Mouse (Mus musculus) erythroid progenitor cell, adult 5-6 weeks (primary cell): ENCODE data around the gene 3300002I08Rik. TPM values are rescaled to one million over a fixed set of nuclear protein-coding genes. Genes with fewer than 3 reads are reported as not detected.
"Not testable (repeated sequence)": the region's sequence is repeated elsewhere in the genome, so short reads cannot be mapped to it uniquely, and the experiment has no call there.

Experiments used
- ATAC-seq: replicated peaks from 2 replicates; pipeline ENCODE4 v1.8.0; 2016; ENCODE audit warnings: moderate number of reproducible peaks, mild to moderate bottlenecking, moderate TSS enrichment, inconsistent platforms; ENCODE audit not compliant: poor library complexity, low FRiP score, severe bottlenecking
- total RNA-seq, 2 experiments: library from RNA; stranded (forward) in 1 of 2; stranded (reverse) in 1 of 2; fragments of 150-400 nt in 1 of 2; fragments of 186-747, 209-891 nt in 1 of 2; gene quantifications; 2 replicates each; pipeline versions ENCODE4 v1.2.3 to v1.2.4; 2015 to 2017; ENCODE audit warnings: low replicate concordance in 2 of 2

The 3300002I08Rik gene
- not detected in 2 replicates for total RNA-seq (2015; ENCODE audit: low replicate concordance)
- not detected in 2 replicates for total RNA-seq (2017; ENCODE audit: low replicate concordance)

- ATAC-seq = not testable (repeated sequence)
Measured at GRCm38 (mm10) chr2:150362113-150362877, at the start of gene 3300002I08Rik. Gene 3300002I08Rik, minus strand, starts transcription at chr2:150362765.

- ATAC-seq = not testable (repeated sequence)
Measured at GRCm38 (mm10) chr2:150412146-150412545, 49.6 kb upstream of the 3300002I08Rik start.

DNA sequence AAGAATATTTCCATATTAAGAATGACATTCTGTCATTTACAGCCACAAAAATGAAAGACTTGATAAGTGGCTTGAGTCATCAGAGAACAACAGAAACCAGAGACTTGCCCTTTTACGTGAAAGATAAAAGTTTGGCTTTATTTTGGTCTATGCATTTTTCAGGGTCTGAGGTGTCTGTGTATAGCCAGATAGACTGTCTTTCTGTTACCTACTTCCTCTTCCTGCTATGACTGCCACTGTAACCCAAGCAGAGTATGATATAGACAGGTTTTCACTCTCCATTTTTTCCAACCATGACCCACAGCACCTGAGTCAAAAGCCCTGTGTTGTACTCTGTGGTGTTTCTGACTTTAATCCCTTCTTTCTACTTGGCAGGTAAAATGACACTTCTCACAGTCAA is 27.6 kb upstream of the 3300002I08Rik start:
- no peak for ATAC-seq

- ATAC-seq = peak; percentile 63
Measured at GRCm38 (mm10) chr2:150385553-150386106, 23.1 kb upstream of the 3300002I08Rik start.

DNA sequence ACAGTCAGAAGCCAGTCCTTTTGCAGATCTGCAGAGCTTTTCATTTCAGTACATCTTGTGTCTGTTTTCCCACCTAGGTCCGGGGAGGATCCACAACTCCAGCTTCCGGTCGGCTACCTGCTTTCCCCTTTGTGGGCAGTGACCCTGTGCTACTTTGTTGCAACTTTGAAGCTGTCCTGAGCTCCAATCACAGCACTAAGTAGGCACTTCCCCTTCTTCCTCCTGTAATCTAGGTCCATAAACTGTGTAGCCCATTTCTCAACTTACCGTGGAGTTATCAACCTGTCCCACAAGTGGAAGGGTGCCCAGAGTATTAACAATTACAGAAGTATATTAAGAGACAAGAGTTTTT is 289 bp upstream of the 3300002I08Rik start:
- ATAC-seq = no peak

DNA sequence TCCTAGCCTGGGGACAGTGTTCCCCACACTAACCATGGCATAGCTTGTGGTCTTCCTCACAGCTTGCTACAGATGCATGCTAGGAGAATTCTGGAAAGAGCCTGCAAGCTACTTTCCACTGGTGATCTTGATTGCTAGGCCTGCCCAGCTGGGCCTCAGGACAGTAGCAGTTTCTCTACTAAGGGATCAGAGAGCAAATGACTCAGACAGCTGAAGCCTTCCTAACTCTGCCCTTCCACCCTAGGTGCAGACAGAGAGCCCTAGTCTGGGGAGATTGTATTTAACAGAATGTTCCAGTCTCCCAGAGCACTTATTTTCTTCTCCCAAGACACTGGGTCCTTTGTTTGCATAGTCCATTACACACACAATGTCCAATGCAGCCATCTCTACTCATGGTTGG is 5.4 kb downstream of the 3300002I08Rik start:
- not testable (repeated sequence) for ATAC-seq

DNA sequence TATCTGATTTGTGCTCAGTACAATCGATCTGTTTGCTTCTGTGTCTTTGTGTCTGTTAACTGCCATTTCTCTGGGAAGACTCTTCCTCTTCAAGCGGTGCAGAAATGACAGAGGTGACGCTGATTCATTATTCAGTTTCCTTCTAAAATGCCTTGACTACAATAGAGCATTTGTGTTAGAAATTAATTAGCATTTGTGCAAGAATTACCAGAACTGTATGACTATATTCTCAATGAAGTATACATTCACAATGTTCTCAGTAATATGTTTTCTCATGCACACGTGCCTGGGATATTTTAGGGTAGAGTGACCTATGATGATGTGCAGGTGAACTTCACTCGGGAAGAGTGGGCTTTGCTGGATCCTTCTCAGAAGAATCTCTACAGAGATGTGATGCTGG is 39.2 kb downstream of the 3300002I08Rik start, which contains the start of gene Gm10130:
Gene Gm10130, plus strand, starts transcription at position 301 of the 400 bp plus-strand sequence.
- no peak for ATAC-seq

GRCm38 (mm10) chr2:150318973-150319372 is 43.6 kb downstream of the 3300002I08Rik start:
- ATAC-seq = no peak

GRCm38 (mm10) chr2:150316140-150316539 is 46.4 kb downstream of the 3300002I08Rik start:
- no peak for ATAC-seq

GRCm38 (mm10) chr2:150310952-150311884 is 51.3 kb downstream of the 3300002I08Rik start:
- ATAC-seq = peak; percentile 87

DNA sequence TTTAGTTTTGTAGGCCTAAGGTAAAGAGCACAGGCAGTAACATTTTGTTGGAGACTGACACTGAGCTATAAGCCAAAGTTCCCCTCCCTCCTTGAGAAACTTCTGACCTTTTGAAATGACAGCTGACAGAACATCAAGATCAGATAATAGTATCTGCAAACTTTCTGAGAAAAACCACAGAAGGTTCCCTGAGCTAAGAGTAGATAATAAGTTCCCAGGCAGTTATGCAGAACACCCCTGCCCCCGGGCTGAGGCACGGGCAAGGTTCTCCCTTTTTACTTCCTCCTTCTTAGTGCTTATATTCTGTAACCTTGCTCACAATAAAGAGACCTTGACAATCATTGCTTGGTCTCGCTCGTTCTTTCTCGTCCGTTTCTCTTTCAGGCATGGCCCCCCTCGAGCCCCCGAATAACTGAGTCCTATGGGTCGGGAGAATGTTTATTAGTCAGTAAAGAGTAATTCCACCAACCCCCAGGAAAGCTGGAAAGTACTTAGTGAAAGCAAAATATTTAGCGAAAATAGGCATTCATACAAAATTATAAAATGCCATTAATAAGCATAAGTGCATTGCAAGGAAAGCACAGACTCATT is 55.3 kb downstream of the 3300002I08Rik start:
- no peak for ATAC-seq

DNA sequence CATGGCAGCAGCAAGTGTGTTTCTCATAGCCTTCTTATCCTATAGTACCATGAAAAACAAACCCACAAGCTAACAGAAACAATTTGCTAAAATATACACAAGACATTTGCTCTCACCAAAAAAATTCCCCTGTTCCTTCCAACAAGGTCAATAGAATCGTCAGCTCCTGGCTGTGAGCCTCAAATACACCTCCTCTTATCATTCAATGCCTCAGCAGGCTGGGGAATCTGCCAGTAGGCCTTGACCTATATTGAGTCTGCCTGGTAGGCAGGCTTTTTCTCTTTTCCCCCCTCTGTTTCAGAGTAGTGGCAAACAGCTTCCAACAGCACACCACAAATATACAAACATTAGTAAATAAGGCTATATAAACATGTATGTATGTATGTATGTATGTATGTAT is 63.5 kb downstream of the 3300002I08Rik start:
- no peak for ATAC-seq

GRCm38 (mm10) chr2:150293669-150294068 is 68.9 kb downstream of the 3300002I08Rik start:
- no peak for ATAC-seq

Other genes with a start within 250 kb of the 3300002I08Rik start
- 2.2 and 2.5 TPM in 2 replicates for gene Zfp120, start 226.1 kb downstream of the 3300002I08Rik start, total RNA-seq (2015; ENCODE audit: low replicate concordance)
- 4.4 and 26.9 TPM in 2 replicates for gene Zfp120, start 226.1 kb downstream of the 3300002I08Rik start, total RNA-seq (2017; ENCODE audit: low replicate concordance)
- not detected in 2 replicates for gene Gm10770, start 183.1 kb downstream of the 3300002I08Rik start, total RNA-seq (2015; ENCODE audit: low replicate concordance)
- not detected in 2 replicates for gene Gm10770, start 183.1 kb downstream of the 3300002I08Rik start, total RNA-seq (2017; ENCODE audit: low replicate concordance)
- gene Gm14139, start 181.0 kb downstream of the 3300002I08Rik start, total RNA-seq (2015; ENCODE audit: low replicate concordance) = not detected in 2 replicates
- not detected in 2 replicates for gene Gm14139, start 181.0 kb downstream of the 3300002I08Rik start, total RNA-seq (2017; ENCODE audit: low replicate concordance)
- 0.36 TPM in 1 of 2 replicates, not detected in the other for gene Zfp937, start 144.7 kb downstream of the 3300002I08Rik start, total RNA-seq (2015; ENCODE audit: low replicate concordance)
- not detected in 2 replicates for gene Zfp937, start 144.7 kb downstream of the 3300002I08Rik start, total RNA-seq (2017; ENCODE audit: low replicate concordance)
- 2.5 TPM in 1 of 2 replicates, not detected in the other for gene Gm21994, start 107.2 kb downstream of the 3300002I08Rik start, total RNA-seq (2015; ENCODE audit: low replicate concordance)
- not detected in 2 replicates for gene Gm21994, start 107.2 kb downstream of the 3300002I08Rik start, total RNA-seq (2017; ENCODE audit: low replicate concordance)
- not detected in 2 replicates for gene Gm14124, start 105.2 kb downstream of the 3300002I08Rik start, total RNA-seq (2015; ENCODE audit: low replicate concordance)
- not detected in 2 replicates for gene Gm14124, start 105.2 kb downstream of the 3300002I08Rik start, total RNA-seq (2017; ENCODE audit: low replicate concordance)
- 16.9 TPM in 1 of 2 replicates, not detected in the other for gene Gm10130, start 39.1 kb downstream of the 3300002I08Rik start, total RNA-seq (2015; ENCODE audit: low replicate concordance)
- gene Gm10130, start 39.1 kb downstream of the 3300002I08Rik start, total RNA-seq (2017; ENCODE audit: low replicate concordance) = not detected in 2 replicates
- gene Zfp442, start 88.7 kb upstream of the 3300002I08Rik start, total RNA-seq (2015; ENCODE audit: low replicate concordance) = not detected in 2 replicates
- 1.5 TPM in 1 of 2 replicates, not detected in the other for gene Zfp442, start 88.7 kb upstream of the 3300002I08Rik start, total RNA-seq (2017; ENCODE audit: low replicate concordance)
- not detected in 2 replicates for gene Zfp345, start 122.3 kb upstream of the 3300002I08Rik start, total RNA-seq (2015; ENCODE audit: low replicate concordance)
- not detected in 2 replicates for gene Zfp345, start 122.3 kb upstream of the 3300002I08Rik start, total RNA-seq (2017; ENCODE audit: low replicate concordance)
- gene Cst7, start 207.7 kb upstream of the 3300002I08Rik start, total RNA-seq (2015; ENCODE audit: low replicate concordance) = 26.8 and 31.7 TPM in 2 replicates
- gene Cst7, start 207.7 kb upstream of the 3300002I08Rik start, total RNA-seq (2017; ENCODE audit: low replicate concordance) = 10.7 and 24.7 TPM in 2 replicates
- gene Apmap, start 245.8 kb upstream of the 3300002I08Rik start, total RNA-seq (2015; ENCODE audit: low replicate concordance) = 16.6 and 25.2 TPM in 2 replicates
- 18.1 and 35.9 TPM in 2 replicates for gene Apmap, start 245.8 kb upstream of the 3300002I08Rik start, total RNA-seq (2017; ENCODE audit: low replicate concordance)